Mouse (Mus musculus) limb, embryonic 11.5 days (tissue): ENCODE data around the gene Slc29a1. TPM values are rescaled to one million over a fixed set of nuclear protein-coding genes. Genes with fewer than 3 reads are reported as not detected.
A peak's percentile ranks its signal among the peaks of the same experiment; 100 is the strongest.

ENCODE experiments used
- ATAC-seq: fragments of 200-750 bp; cut with Nextera tagmentation; 2 replicates; pipeline ENCODE4 v1.8.0; 2017; ENCODE audit warnings: low read depth; ENCODE audit not compliant: insufficient number of reproducible peaks, low FRiP score, low TSS enrichment
- DNase-seq: peaks from one replicate; pipeline ENCODE4 v3.0.0-alpha.2; 2015; ENCODE audit warnings: low spot score
- H3K27ac ChIP-seq: fragments of 300-500 bp; sonication (generic); replicated peaks from 2 replicates; pipeline ENCODE4 v1.5.1; 2014; ENCODE audit warnings: low read depth, mild to moderate bottlenecking, low read length
- H3K27me3 ChIP-seq: fragments of 300-500 bp; sonication (generic); 2 replicates; pipeline ENCODE4 v1.6.1; 2014; ENCODE audit warnings: mild to moderate bottlenecking, low read length, mixed read lengths; ENCODE audit not compliant: control insufficient read depth, insufficient read depth
- H3K36me3 ChIP-seq: fragments of 300-500 bp; sonication (generic); 2 replicates; pipeline ENCODE4 v1.6.1; 2014; ENCODE audit warnings: mild to moderate bottlenecking, low read length, moderate library complexity, mixed read lengths; ENCODE audit not compliant: control insufficient read depth, insufficient read depth
- H3K4me1 ChIP-seq: fragments of 300-500 bp; sonication (generic); 2 replicates; pipeline ENCODE4 v1.6.1; 2014; ENCODE audit warnings: low read length, mixed read lengths; ENCODE audit not compliant: control insufficient read depth, insufficient read depth
- H3K4me2 ChIP-seq: fragments of 300-500 bp; sonication (generic); 2 replicates; pipeline ENCODE4 v1.6.1; 2014; ENCODE audit warnings: low read depth, mild to moderate bottlenecking, moderate library complexity; ENCODE audit not compliant: severe bottlenecking
- H3K4me3 ChIP-seq: fragments of 300-500 bp; sonication (generic); 2 replicates; pipeline ENCODE4 v1.5.1; 2014; ENCODE audit warnings: low read depth, low read length
- H3K9ac ChIP-seq: fragments of 300-500 bp; sonication (generic); 2 replicates; pipeline ENCODE4 v1.6.1; 2014; ENCODE audit warnings: mild to moderate bottlenecking, low read length
- H3K9me3 ChIP-seq: fragments of 300-500 bp; sonication (generic); 2 replicates; pipeline ENCODE4 v1.6.1; 2016; ENCODE audit warnings: low read length; ENCODE audit not compliant: control insufficient read depth
- WGBS: fragments of 180-500 bp; shearing (Covaris S2); extraction: QIAGEN DNeasy Blood & Tissue Kit; methylation state at CpG from one replicate; pipeline ENCODE4 v1.1.7; 2014; 5-methylcytosine and 5-hydroxymethylcytosine counted together
- polyA plus RNA-seq: library from polyadenylated mRNA; unstranded; fragments of >200 nt; fragmentation: Nextera tagmentation; extraction: Ambion mirVana; gene quantifications from 2 replicates; pipeline ENCODE4 v1.2.1, GENCODE M21; 2014

Slc29a1 gene
- polyA plus RNA-seq: 38.9 and 41.4 TPM in 2 replicates

DNA sequence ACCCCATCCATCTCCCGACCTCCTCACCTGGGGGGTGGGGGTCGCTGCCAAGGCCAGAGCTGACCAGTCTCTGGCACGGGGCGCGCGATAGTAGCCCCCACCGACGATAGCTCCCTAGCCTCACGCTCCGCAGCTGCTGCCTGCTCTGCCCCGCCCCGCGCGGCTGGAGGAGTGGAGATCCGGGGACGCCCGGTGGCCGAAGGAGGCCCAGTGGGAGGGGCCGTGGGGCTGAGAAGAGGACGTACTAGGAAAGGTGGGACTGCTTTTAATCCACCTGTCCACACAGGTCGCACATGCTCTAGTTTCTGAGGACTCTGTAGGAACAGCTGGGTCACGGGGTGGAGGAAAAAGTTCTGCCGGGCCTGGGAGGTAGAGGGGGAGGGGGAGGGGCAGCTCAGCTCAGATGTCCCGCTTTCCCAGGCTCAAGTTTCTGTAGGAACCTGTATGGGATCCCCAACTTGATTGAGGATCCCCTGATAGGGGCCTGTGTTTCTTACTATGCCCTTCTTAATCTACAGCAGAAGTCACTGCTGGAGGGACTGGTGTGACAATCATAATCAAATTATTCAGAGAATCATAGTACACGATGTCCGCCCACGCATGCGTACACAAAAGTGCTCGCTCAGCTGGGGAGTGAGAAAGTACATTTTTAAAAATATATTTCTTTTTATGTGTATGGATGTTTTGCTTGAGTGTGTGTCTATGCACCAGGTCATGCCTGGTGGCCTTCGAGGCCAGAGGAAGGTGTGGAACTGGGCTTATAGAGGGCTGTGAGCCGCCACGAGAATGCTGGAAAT lies at the start of gene Slc29a1:
Gene Slc29a1, minus strand, starts transcription at position 161 of the 797 bp plus-strand sequence.
- Histone ChIP-seq H3K36me3 (no peaks in the 10 kb centered on the region), H3K4me3 (peak within 1 kb of the TSS; percentile 25), H3K9me3 (no peaks in the 10 kb centered on the region; the same call in 1 of the 2 replicates), H3K4me2 (peak within 1 kb of the TSS; percentile 67), H3K9ac (peak within 1 kb of the TSS; percentile 19; the same call in 1 of the 2 replicates), H3K4me1 (peaks cover 25% of the 10 kb centered on the region), H3K27me3 (peaks cover 26% of the 10 kb centered on the region), H3K27ac (no peak within 1 kb of the TSS)
- DNase-seq: peak; percentile 65
- WGBS: 16% methylated on average over 32 of the region's 32 CpGs
- ATAC-seq: 0 out of 2 replicates have a peak, but pooled peaks have one; percentile 4

DNA sequence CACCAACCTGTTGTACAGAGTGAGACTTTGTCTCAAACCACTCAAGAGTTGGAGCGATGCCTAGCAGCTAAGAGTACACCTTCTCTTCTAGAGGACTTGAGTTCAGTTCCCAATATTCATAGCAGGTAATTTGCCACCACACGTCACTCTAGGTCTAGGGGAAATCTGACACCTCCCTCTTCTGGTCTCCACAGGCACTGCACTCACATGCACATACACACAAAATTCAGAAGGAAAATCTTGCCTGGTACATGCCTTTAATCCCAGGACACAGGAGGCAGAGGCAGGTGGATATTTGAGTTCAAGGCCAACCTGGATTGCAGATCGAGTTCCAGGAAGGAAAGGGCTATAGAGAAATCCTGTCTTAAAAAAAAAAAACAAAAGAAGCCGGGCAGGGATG lies 44.8 kb upstream of the Slc29a1 start:
- no peak overlapping the region for H3K4me3 ChIP-seq
- H3K9ac ChIP-seq: no peak overlapping the region
- DNase-seq (no peak), ATAC-seq (no peak)
- no peaks in the 10 kb centered on the region for H3K27me3 ChIP-seq
- no peaks in the 10 kb centered on the region; the same call in 1 of the 2 replicates for H3K9me3 ChIP-seq
- H3K4me1 ChIP-seq: no peaks in the 10 kb centered on the region
- WGBS: 86% methylated on average over 4 of the region's 4 CpGs
- no peak overlapping the region for H3K27ac ChIP-seq
- H3K36me3 ChIP-seq: no peaks in the 10 kb centered on the region
- no peak overlapping the region for H3K4me2 ChIP-seq

DNA sequence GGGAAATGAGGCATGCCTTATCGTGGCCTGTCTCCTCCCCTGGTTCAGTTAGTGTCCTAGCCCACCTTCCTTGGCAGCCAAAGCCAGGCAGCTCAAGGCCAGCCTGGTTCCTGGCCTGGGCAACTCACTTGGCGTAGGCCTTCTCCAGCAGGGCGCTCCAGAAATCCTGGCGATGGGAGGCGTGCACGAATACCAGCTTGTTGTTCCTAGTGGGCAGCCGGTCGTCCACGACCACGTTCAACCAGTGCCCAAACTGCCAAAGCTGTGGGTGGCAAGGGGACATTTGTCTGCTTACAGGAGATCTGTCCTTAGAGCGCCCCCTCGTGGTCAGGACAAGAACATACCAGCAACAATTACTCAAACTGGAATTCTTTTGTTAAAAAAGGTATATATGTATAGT lies 43.3 kb upstream of the Slc29a1 start:
- ATAC-seq (no peak), DNase-seq (peak; percentile 86)
- Histone ChIP-seq H3K9ac (no peak overlapping the region), H3K4me3 (no peak overlapping the region), H3K4me1 (no peaks in the 10 kb centered on the region), H3K27me3 (no peaks in the 10 kb centered on the region), H3K27ac (no peak overlapping the region), H3K9me3 (no peaks in the 10 kb centered on the region; the same call in 1 of the 2 replicates), H3K36me3 (no peaks in the 10 kb centered on the region), H3K4me2 (no peak overlapping the region)
- 25% methylated on average over 12 of the region's 12 CpGs for WGBS

DNA sequence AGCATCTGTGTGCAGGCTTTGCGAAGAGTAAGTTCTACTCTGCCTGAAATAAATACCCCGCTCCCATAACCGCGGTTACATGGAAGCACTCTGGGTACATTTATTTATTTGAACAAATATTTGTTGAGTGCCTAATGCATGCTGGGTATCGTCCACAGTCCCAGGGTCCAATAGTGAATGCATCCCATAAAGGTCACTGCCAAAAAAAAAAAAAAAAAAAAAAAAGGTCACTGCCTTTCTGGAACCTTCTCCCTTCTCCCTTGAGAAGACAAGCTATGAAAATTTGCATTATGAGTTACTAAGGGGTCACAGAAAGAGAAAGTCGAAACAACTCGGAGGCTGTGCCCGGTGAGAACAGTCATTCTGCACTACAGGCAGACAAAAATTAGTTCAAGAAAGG lies 42.6 kb upstream of the Slc29a1 start:
- no peaks in the 10 kb centered on the region; the same call in 1 of the 2 replicates for H3K9me3 ChIP-seq
- H3K36me3 ChIP-seq: no peaks in the 10 kb centered on the region
- no peak overlapping the region for H3K27ac ChIP-seq
- DNase-seq (no peak), ATAC-seq (no peak)
- H3K27me3 ChIP-seq: no peaks in the 10 kb centered on the region
- WGBS: 94% methylated on average over 8 of the region's 8 CpGs
- no peaks in the 10 kb centered on the region for H3K4me1 ChIP-seq
- H3K4me3 ChIP-seq: no peak overlapping the region
- no peak overlapping the region for H3K9ac ChIP-seq
- no peak overlapping the region for H3K4me2 ChIP-seq

DNA sequence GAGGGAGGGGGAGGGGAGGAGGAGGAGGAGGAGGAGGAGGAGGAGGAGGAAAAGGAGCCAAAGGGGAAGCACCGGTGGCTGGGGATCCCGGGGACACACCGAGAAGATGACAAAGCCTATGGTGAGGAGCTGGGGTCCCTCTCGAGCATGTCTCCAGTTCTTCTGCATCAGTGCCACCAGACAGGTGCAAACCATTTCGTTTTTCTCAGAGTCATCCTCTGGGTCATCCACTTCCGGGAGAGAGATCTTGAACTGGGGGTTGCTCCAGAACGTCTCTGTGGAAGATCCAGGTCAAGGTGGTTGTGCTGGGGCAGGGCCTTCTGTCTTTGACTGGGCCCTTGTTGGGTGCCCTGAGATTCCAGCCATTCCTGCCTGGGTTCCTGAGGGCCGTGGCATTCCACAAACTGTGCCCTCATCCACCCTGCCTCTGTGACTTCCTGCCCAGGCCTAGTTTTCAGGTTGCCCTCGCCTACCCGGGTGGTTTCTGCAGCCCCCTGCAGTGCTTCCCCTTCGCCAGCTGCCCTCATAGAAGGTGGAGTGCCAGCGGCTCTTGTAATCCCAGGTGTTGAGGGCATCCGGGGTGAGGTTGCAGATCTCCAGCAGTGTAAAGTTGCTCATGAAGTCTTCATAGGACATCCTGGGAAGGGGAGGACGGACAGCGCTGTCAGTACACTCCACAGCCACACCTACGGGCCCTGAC lies 39.3 kb upstream of the Slc29a1 start:
- DNase-seq (no peak), ATAC-seq (no peak)
- Histone ChIP-seq H3K27ac (no peak overlapping the region), H3K36me3 (no peaks in the 10 kb centered on the region), H3K4me1 (no peaks in the 10 kb centered on the region), H3K27me3 (no peaks in the 10 kb centered on the region), H3K4me2 (no peak overlapping the region), H3K9ac (no peak overlapping the region), H3K4me3 (no peak overlapping the region), H3K9me3 (no peaks in the 10 kb centered on the region)
- WGBS: 80% methylated on average over 16 of the region's 16 CpGs

DNA sequence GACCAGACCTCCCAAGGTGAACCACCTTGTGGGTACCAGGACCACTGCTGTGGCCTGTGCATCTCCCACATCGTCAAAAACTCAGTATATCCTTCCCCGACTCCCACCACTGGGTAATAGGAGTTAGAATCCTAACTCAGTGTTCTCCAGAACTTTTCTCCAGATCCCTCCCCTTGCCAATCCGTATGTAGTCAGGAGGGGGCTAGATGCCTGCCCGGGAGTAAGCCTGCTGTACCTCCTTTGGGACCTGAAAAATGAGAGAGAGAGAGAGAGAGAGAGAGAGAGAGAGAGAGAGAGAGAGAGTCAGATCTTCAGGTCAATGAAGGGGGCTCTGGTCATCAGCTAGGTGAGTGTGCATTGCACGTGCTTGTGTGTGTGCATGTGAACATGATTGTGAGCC lies 34.6 kb upstream of the Slc29a1 start:
- no peak overlapping the region for H3K4me3 ChIP-seq
- H3K4me1 ChIP-seq: peaks cover 7% of the 10 kb centered on the region; the same call in 1 of the 2 replicates
- H3K27me3 ChIP-seq: no peaks in the 10 kb centered on the region
- no peak overlapping the region for H3K9ac ChIP-seq
- ATAC-seq (no peak), DNase-seq (no peak)
- no peaks in the 10 kb centered on the region for H3K36me3 ChIP-seq
- WGBS: 82% methylated on average over 5 of the region's 5 CpGs
- H3K9me3 ChIP-seq: no peaks in the 10 kb centered on the region
- no peak overlapping the region for H3K27ac ChIP-seq
- no peak overlapping the region for H3K4me2 ChIP-seq

DNA sequence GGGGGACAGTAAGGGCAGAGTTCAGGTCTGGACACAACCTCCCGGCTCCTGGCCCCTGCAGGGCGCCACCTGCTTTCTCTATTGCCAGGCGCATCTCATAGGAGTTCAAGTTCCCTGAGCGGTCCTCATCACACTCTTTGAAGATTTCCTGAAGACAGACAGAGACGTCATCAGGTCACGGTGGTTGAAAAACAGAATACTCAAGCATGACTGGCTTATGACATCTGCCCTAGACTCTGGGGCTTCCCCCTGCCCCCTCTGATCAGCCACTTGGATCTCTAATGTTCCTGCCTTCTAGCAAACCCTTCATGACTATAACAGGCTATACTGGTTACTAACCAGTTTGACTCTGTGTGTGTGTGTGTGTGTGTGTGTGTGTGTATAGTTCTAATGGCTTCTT lies 32.5 kb upstream of the Slc29a1 start:
- H3K9me3 ChIP-seq: no peaks in the 10 kb centered on the region
- no peak overlapping the region for H3K4me2 ChIP-seq
- H3K27ac ChIP-seq: no peak overlapping the region
- H3K9ac ChIP-seq: no peak overlapping the region
- ATAC-seq (no peak), DNase-seq (no peak)
- no peaks in the 10 kb centered on the region for H3K27me3 ChIP-seq
- WGBS: 82% methylated on average over 6 of the region's 6 CpGs
- H3K36me3 ChIP-seq: no peaks in the 10 kb centered on the region
- H3K4me1 ChIP-seq: peaks cover 7% of the 10 kb centered on the region; the same call in 1 of the 2 replicates
- no peak overlapping the region for H3K4me3 ChIP-seq

DNA sequence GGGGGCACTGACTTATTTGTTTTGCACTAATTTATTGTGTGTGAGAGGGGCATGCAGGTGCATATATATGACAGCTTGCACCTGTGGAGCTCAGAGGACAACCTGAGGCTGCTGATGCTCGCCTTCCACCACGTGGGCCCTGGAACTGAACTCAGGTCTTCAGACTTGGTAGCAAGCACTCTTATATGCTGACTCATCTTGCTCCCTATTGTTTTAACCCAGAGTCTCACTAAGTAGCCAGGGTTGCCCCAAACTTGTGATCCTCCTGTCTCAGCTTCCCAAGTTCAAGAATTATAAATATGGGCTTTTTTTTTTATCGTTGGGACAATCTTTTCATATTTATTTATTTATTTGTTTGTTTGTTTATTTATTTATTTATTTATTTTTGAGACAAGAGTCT lies 31.6 kb upstream of the Slc29a1 start:
- H3K9ac ChIP-seq: no peak overlapping the region
- no peaks in the 10 kb centered on the region for H3K27me3 ChIP-seq
- 54% methylated on average over 3 of the region's 3 CpGs for WGBS
- peak overlapping the region; percentile 64; the same call in 1 of the 2 replicates for H3K4me2 ChIP-seq
- no peaks in the 10 kb centered on the region for H3K9me3 ChIP-seq
- ATAC-seq (no peak), DNase-seq (no peak)
- H3K4me3 ChIP-seq: no peak overlapping the region
- H3K4me1 ChIP-seq: peaks cover 7% of the 10 kb centered on the region; the same call in 1 of the 2 replicates
- no peaks in the 10 kb centered on the region for H3K36me3 ChIP-seq
- no peak overlapping the region for H3K27ac ChIP-seq
